ENCODE assay signal across 12 mouse cellular contexts in the genomic region with DNA sequence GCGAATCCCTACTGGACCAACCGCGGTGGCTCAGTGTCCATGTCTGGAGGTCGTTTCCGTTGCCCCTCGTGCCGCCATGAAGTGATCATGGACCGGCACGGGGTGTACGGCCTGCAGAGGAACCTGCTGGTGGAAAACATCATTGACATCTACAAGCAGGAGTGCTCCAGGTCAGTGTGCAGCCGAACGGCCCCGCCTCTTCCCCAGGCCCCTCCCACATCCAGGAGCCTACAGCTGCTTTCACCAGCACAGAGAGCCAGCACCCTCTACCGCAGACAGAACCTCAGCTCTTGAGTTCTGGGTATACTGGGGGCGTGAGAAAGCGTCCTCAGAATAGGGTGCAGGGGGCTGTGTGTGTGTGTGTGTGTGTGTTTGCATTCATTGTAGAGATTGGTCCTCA. TPM values are rescaled to one million over a fixed set of nuclear protein-coding genes. Genes with fewer than 3 reads are reported as not detected.
DNase-seq lines count a peak whose midpoint lies in the region; ATAC-seq and TF ChIP-seq lines count a peak whose summit lies in the region.
"Had no signal": no experiment of that assay in that cellular context is flagged by ENCODE, and none has a peak within 500 bp of the region (broad histone marks: within the 10 kb centered on the region; RNA-seq: fewer than 3 reads in every experiment).

No protein-coding gene starts in this region.

- TF ChIP-seq CTCF in gastrocnemius, adult 2 months (IDR thresholded peaks at IDR 0.05) = 0 out of 2 replicates have a peak, but pooled peaks have one; percentile 5
- no peak for TF ChIP-seq CTCF in E14TG2a.4 (conservative IDR thresholded peaks at IDR 0.05; ENCODE audit: low read length)

- H3K9ac ChIP-seq in heart, embryonic 13.5 days = peak overlapping the region; percentile 88
- H3K9ac ChIP-seq: hindbrain, embryonic 15.5 days; limb, embryonic 13.5 days; midbrain, embryonic 13.5 days had no signal

- ATAC-seq in heart, embryonic 13.5 days (ENCODE audit: extremely low read depth, insufficient number of reproducible peaks, low FRiP score, low TSS enrichment) = no peak
- ATAC-seq: midbrain, embryonic 13.5 days had no signal

- intact Hi-C loops in gastrocnemius, adult 2 months (cut with DNase I) = no loop called here

- 26% methylated on average over 16 of the region's 16 CpGs for WGBS in heart, embryonic 13.5 days

- no peaks in the 10 kb centered on the region; the same call in 1 of the 2 replicates for H3K36me3 ChIP-seq in E14TG2a.4 (ENCODE audit: insufficient read depth, low read length)
- H3K36me3 ChIP-seq in heart, embryonic 13.5 days = peaks cover 41% of the 10 kb centered on the region
- H3K36me3 ChIP-seq: hindbrain, embryonic 15.5 days; limb, embryonic 13.5 days; midbrain, embryonic 13.5 days had no signal

- H3K4me1 ChIP-seq in E14TG2a.4 (replicated peaks; ENCODE audit: low read depth, low read length) = peaks cover 64% of the 10 kb centered on the region
- H3K4me1 ChIP-seq in heart, embryonic 13.5 days = peaks cover 44% of the 10 kb centered on the region
- H3K4me1 ChIP-seq: hindbrain, embryonic 15.5 days; midbrain, embryonic 13.5 days had no signal

- peak overlapping the region; percentile 88 for H3K4me3 ChIP-seq in gastrocnemius, adult 2 months
- H3K4me3 ChIP-seq in E14TG2a.4 (replicated peaks; ENCODE audit: low read length) = peak overlapping the region; percentile 67
- peak overlapping the region; percentile 61 for H3K4me3 ChIP-seq in heart, embryonic 13.5 days
- H3K4me3 ChIP-seq: hindbrain, embryonic 15.5 days; limb, embryonic 13.5 days; midbrain, embryonic 13.5 days had no signal

- no peaks in the 10 kb centered on the region for H3K9me3 ChIP-seq in E14TG2a.4 (ENCODE audit: low read length)
- H3K9me3 ChIP-seq in heart, embryonic 13.5 days = peaks cover 4% of the 10 kb centered on the region; the same call in 1 of the 2 replicates
- H3K9me3 ChIP-seq: hindbrain, embryonic 15.5 days had no signal

- H3K27me3 ChIP-seq in E14TG2a.4 (ENCODE audit: insufficient read depth, low read length) = no peaks in the 10 kb centered on the region
- H3K27me3 ChIP-seq in heart, embryonic 13.5 days (replicated peaks) = no peaks in the 10 kb centered on the region
- H3K27me3 ChIP-seq: hindbrain, embryonic 15.5 days; limb, embryonic 13.5 days; midbrain, embryonic 13.5 days had no signal

- DNase-seq in gastrocnemius, adult 2 months = peak; percentile 82
- DNase-seq in gastrocnemius, postnatal 4 days (ENCODE audit: low spot score in 2 of 2) = no peak
- peak; percentile 41 to 60 for DNase-seq in kidney, postnatal 4 days
- DNase-seq in cerebellum, adult 9-10 months = no peak
- DNase-seq in frontal cortex, postnatal 10 days (ENCODE audit: low spot score in 2 of 2) = no peak
- no peak for DNase-seq in right cerebral cortex, adult 2 months (ENCODE audit: low spot score in 2 of 2)
- DNase-seq: retina, postnatal 1 day had no signal

- H3K4me2 ChIP-seq in heart, embryonic 13.5 days = peak overlapping the region; percentile 74
- H3K4me2 ChIP-seq: hindbrain, embryonic 15.5 days; midbrain, embryonic 13.5 days had no signal

- peak overlapping the region; percentile 97 for H3K27ac ChIP-seq in gastrocnemius, adult 2 months
- H3K27ac ChIP-seq in heart, embryonic 13.5 days (replicated peaks) = peak overlapping the region; percentile 99
- H3K27ac ChIP-seq: hindbrain, embryonic 15.5 days; limb, embryonic 13.5 days; midbrain, embryonic 13.5 days had no signal

RNA-seq across cellular contexts. Expression of gene Trim63, which starts 1.5 kb away (rescaled TPM):
- total RNA-seq in gastrocnemius, adult 2 months (2021) = 100 to 1,000 TPM; 250 to 325 TPM
- total RNA-seq in gastrocnemius, postnatal 4 days (2021) = 10 to 100 TPM; 48.4 to 59.5 TPM
- polyA plus RNA-seq in heart, embryonic 13.5 days (2015; fragmentation: Nextera tagmentation; extraction: Ambion mirVana) = 108 and 136 TPM in 2 replicates

RNA-seq across cellular contexts. Expression of gene Slc30a2, which starts 26.6 kb away (rescaled TPM):
- 10 to 100 TPM in 1 of 2 experiments, 1 to 10 TPM in 1; 4.4 to 25.8 TPM for total RNA-seq in gastrocnemius, adult 2 months (2021)
- total RNA-seq in gastrocnemius, postnatal 4 days (2021) = under 1 TPM; 0.44 to 0.54 TPM
- polyA plus RNA-seq in heart, embryonic 13.5 days (2015; fragmentation: Nextera tagmentation; extraction: Ambion mirVana) = 0.11 and 0.19 TPM in 2 replicates

RNA-seq across cellular contexts. Expression of gene Pdik1l, which starts 28.7 kb away (rescaled TPM):
- total RNA-seq in gastrocnemius, adult 2 months (2021) = 1 to 10 TPM; 3.2 TPM
- total RNA-seq in gastrocnemius, postnatal 4 days (2021) = 10 to 100 TPM; 10.4 to 11.8 TPM
- polyA plus RNA-seq in heart, embryonic 13.5 days (2015; fragmentation: Nextera tagmentation; extraction: Ambion mirVana) = 13.4 and 13.5 TPM in 2 replicates

Comparison
In these comparisons a context has a peak if more than half of its experiments do, and no peak if none do; other contexts are left out.
1. DNase-seq: peak in gastrocnemius, adult 2 months (single experiment) and kidney, postnatal 4 days (2 of 2); none in gastrocnemius, postnatal 4 days (0 of 2), cerebellum, adult 9-10 months (single experiment), frontal cortex, postnatal 10 days (0 of 2) and right cerebral cortex, adult 2 months (0 of 2).
2. RNA of gene Trim63, which starts 1.5 kb away (total RNA-seq): 250 to 325 TPM in gastrocnemius, adult 2 months; 48.4 to 59.5 TPM in gastrocnemius, postnatal 4 days; every median in the first group is over 4 times any median in the second.
3. Peak in every context shown above with its lines, with median percentiles within 50 percentile points of each other: H3K4me3 ChIP-seq.